Mouse (Mus musculus) liver, embryonic 13.5 days (tissue): ENCODE measurements at regions not wholly inside any gene's neighbourhood (a gene's known extent, or its start where the extent isn't known, plus 50 kb on each side); places are given as distances from the start of the nearest gene placed in this dataset.

Source experiments
- ATAC-seq: fragments of 200-750 bp; cut with Nextera tagmentation; 2 replicates; pipeline ENCODE4 v1.8.0; 2017; ENCODE audit warnings: low read depth, mild to moderate bottlenecking, moderate number of reproducible peaks, moderate library complexity
- DNase-seq: peaks from one replicate; pipeline ENCODE4 v3.0.0; 2022
- H3K27ac ChIP-seq: fragments of 300-500 bp; sonication (generic); 2 replicates; pipeline ENCODE4 v1.5.1; 2015; ENCODE audit warnings: moderate library complexity, mild to moderate bottlenecking, inconsistent platforms
- H3K27me3 ChIP-seq: fragments of 300-500 bp; sonication (generic); 2 replicates; pipeline ENCODE4 v1.6.1; 2015; ENCODE audit warnings: mild to moderate bottlenecking, inconsistent platforms
- H3K36me3 ChIP-seq: fragments of 300-500 bp; sonication (generic); 2 replicates; pipeline ENCODE4 v1.6.1; 2015; ENCODE audit warnings: mild to moderate bottlenecking, inconsistent platforms
- H3K4me1 ChIP-seq: fragments of 300-500 bp; sonication (generic); replicated peaks from 2 replicates; pipeline ENCODE4 v1.6.1; 2015; ENCODE audit warnings: inconsistent platforms
- H3K4me2 ChIP-seq: fragments of 300-500 bp; sonication (generic); 2 replicates; pipeline ENCODE4 v1.6.1; 2015; ENCODE audit warnings: inconsistent platforms, mild to moderate bottlenecking, moderate library complexity
- H3K4me3 ChIP-seq: fragments of 300-500 bp; sonication (generic); replicated peaks from 2 replicates; pipeline ENCODE4 v1.5.1; 2015; ENCODE audit warnings: mild to moderate bottlenecking, inconsistent platforms
- H3K9ac ChIP-seq: fragments of 300-500 bp; sonication (generic); 2 replicates; pipeline ENCODE4 v1.6.1; 2015; ENCODE audit warnings: mild to moderate bottlenecking, inconsistent platforms
- H3K9me3 ChIP-seq: fragments of 300-500 bp; sonication (generic); replicated peaks from 2 replicates; pipeline ENCODE4 v1.6.1; 2016; ENCODE audit warnings: inconsistent platforms
- WGBS: fragments of 180-500 bp; shearing (Covaris S2); methylation state at CpG from one replicate; pipeline ENCODE4 v1.1.7; 2015; ENCODE audit not compliant: insufficient replicate concordance; 5-methylcytosine and 5-hydroxymethylcytosine counted together

DNA sequence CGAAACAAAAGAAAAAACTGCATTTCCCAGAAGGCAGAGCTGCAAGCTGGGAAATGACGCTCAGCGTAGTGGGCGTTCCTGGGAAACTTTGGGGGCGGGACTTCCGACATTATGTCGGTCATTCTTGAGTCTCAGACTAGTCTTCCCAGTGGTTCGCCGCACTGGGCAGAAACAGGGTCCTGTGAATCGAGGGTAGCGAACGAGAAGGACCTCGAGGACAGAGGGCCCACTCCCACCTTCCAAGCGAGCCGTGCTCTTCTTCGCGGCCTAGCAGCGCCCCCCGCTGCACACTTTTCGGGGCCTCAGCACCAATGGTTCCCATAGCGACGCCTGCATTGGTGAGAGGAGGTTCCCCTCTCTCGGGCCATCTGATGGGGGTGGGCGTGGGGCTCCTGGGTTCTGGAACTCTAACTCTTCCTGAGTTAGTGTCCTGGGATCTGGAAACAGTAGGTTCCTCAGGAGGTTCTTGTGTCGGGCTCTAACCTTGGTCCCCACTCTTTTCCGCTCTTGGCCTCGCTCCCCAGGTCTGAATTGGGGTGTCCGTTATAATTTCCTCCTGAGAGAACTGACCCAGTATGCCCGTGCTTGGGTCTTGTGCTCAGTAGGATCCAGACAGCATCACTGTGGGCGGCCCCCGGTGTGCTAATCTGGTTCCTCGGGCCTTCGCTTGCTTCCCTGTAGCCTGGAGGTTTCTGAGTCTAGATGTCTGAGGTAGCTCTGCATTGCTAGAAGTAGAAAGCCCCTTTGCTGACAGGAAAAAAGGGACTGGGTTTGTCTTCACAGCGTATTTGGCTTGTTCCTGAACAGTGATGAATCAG lies 52.8 kb upstream of the Gramd1a start:
- peak overlapping the region; percentile 68 for H3K4me3 ChIP-seq
- H3K9ac ChIP-seq: peak overlapping the region; percentile 68
- H3K27ac ChIP-seq: no peak overlapping the region
- ATAC-seq (peak; percentile 63), DNase-seq (peak; percentile 68)
- peaks cover 8% of the 10 kb centered on the region; the same call in 1 of the 2 replicates for H3K4me1 ChIP-seq
- H3K9me3 ChIP-seq: no peaks in the 10 kb centered on the region
- WGBS: 28% methylated on average over 34 of the region's 34 CpGs
- H3K4me2 ChIP-seq: peak overlapping the region; percentile 73
- H3K27me3 ChIP-seq: no peaks in the 10 kb centered on the region
- 0 out of 2 replicates have a peak, but pooled peaks cover 3% of the 10 kb centered on the region for H3K36me3 ChIP-seq

- Histone ChIP-seq H3K4me3 (peak overlapping the region; percentile 68), H3K9ac (no peak overlapping the region), H3K36me3 (0 out of 2 replicates have a peak, but pooled peaks cover 3% of the 10 kb centered on the region), H3K9me3 (no peaks in the 10 kb centered on the region), H3K27me3 (no peaks in the 10 kb centered on the region), H3K4me1 (peaks cover 8% of the 10 kb centered on the region; the same call in 1 of the 2 replicates), H3K27ac (no peak overlapping the region), H3K4me2 (peak overlapping the region; percentile 73)
- WGBS: 54% methylated on average over 13 of the region's 13 CpGs
- ATAC-seq (no peak), DNase-seq (no peak)
Observed at GRCm38 (mm10) chr7:31207563-31208236, 52.0 kb upstream of the Gramd1a start.
